Mouse (Mus musculus) CD8-positive naive resting alpha-beta T cell, adult 2 months (primary cell): ENCODE results near the gene Ubqln4.
A peak's percentile ranks its signal among the peaks of the same experiment; 100 is the strongest.
"Not testable (repeated sequence)": the region's sequence is repeated elsewhere in the genome, so short reads cannot be mapped to it uniquely, and the experiment has no call there.

Experiments used
- DNase-seq, 2 experiments: peaks; one replicate each; pipeline ENCODE4 v3.0.0; 2022; ENCODE audit warnings: low read depth in 2 of 2, low spot score in 2 of 2

The Ubqln4 gene

DNA sequence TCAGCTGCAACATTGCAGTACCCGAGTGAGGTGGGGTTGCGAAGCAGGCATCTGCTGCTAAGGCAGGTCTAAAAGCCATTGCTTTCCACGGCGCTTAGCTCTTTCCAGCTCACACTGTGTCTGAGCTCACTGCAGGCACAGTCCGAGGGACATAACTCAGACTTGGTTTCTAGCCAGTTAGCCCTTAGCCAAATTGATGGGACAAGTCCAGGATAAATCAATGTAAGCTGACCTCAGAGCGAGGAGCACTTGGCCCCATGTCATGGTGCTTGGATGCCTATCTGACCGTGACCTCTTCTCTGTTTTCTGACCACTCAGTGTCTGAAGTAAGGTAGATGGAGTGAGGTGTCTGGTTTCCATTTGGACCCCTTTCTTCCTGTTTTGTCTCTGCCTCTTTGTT, 10.4 kb downstream of the Ubqln4 start:
- no peak for DNase-seq

GRCm38 (mm10) chr3:88566116-88566515, 12.6 kb downstream of the Ubqln4 start:
- DNase-seq: no peak

GRCm38 (mm10) chr3:88566536-88567061, 13.0 kb downstream of the Ubqln4 start:
- no peak for DNase-seq

DNA sequence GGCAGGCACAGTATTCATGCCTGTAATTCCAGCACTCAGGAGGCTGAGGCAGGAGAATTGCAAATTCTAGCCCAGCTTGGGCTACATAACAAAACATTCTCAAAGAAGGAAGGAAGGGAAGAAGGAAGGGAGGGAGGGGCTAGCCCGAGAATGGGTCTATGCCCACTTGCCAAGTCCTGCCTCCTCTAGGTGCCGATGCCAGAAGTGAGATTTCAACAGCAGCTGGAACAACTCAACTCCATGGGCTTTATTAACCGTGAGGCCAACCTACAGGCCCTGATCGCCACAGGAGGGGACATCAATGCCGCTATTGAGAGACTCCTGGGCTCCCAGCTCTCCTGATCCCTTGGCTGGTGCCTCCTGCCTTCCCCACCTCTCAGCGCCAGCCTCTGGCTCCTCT, 14.3 kb downstream of the Ubqln4 start:
- DNase-seq: no peak

- DNase-seq: no peak
Measured at GRCm38 (mm10) chr3:88568615-88569014, 15.1 kb downstream of the Ubqln4 start.

- no peak for DNase-seq
Measured at GRCm38 (mm10) chr3:88569093-88569492, 15.5 kb downstream of the Ubqln4 start.

GRCm38 (mm10) chr3:88569694-88570093, 16.1 kb downstream of the Ubqln4 start:
- no peak for DNase-seq

DNA sequence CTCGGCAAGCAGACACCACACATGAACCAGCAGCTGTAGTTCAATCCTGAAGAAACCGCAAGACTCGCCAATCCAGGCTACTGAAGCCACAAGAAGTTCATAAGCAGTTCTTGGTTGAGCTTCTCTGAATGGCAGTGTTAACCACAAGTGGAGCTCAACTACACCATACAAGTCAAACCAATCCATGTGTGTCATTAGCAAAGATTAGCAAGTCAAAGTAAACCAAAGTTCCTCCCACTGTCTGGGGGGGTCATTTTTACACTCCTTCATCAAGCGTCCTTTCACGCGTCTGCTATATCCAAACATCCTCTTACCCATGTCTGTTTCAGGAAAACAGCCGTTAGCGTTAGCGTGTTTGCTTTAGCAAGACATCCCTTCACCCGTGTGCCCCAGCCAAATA, 16.8 kb downstream of the Ubqln4 start:
- no peak for DNase-seq

DNA sequence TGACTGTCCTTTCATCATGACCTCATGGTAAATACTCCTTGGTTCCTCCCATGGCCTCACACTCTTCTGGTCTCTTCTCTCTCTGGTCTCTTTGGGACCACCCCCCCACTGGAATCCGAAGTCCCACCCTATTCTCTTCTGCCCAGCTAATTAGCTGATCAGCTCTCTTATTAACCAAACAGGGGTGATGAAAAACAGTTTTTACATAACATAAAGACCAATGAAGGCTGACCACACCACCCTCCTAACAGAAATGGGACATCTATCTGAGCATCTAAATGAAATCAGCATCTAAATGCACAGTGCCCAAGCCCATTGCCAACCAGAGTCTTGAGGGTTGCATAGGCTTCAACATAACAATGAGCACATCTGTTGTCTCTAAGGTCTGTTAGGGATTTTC, 18.3 kb downstream of the Ubqln4 start:
- DNase-seq: no peak

DNA sequence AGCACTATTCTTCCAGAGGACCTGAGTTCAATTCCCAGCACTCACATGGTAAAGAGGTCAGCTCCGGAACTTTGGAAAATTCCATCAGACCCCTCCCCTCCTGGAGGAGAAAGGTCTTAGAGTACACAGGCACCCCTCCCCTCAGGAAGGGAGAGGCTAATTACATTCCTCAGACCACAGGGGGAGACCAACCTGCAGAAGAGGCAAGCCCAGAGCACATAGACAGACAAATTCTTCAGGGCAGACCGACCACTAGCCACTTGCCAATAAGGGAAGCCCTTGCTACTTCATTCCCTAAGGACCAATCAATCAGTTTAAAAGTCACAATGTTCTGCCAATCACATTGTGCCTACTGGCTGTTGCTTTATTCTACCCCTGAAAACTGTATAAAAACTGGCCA, 19.3 kb downstream of the Ubqln4 start:
- DNase-seq: no peak

GRCm38 (mm10) chr3:88573810-88574209, 20.3 kb downstream of the Ubqln4 start:
- no peak for DNase-seq

GRCm38 (mm10) chr3:88575540-88575939, 22.0 kb downstream of the Ubqln4 start, which contains the start of gene Ssr2:
Gene Ssr2 (plus strand): TSS chr3:88575876.
- no peak for DNase-seq

- DNase-seq: not testable (repeated sequence)
Measured at GRCm38 (mm10) chr3:88577846-88578245, 24.3 kb downstream of the Ubqln4 start.

- DNase-seq: no peak
Measured at GRCm38 (mm10) chr3:88578498-88579424, 25.2 kb downstream of the Ubqln4 start.

- DNase-seq: peak; percentile 32 to 60
Measured at GRCm38 (mm10) chr3:88579454-88580117, 26.0 kb downstream of the Ubqln4 start.

DNA sequence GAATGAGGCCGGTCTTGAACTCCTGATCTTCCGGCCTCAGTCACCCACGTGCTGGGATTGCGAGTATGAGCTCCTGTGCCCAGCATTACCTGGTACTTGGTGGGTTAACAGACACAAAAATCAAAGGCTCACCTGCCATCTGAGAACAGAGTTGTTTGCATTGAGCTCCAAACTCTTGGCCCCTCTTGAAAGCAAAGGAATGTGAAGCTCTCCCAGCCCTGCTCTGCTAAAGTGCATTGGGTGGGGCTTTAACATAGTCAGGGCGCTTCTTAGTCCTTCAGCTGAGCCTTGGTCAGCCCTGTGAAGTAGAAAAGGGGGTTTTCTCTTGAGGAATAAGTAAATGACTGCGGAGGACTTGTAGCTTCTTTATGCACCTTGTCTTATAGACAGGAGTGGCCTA, 32.2 kb downstream of the Ubqln4 start:
- DNase-seq: no peak

DNA sequence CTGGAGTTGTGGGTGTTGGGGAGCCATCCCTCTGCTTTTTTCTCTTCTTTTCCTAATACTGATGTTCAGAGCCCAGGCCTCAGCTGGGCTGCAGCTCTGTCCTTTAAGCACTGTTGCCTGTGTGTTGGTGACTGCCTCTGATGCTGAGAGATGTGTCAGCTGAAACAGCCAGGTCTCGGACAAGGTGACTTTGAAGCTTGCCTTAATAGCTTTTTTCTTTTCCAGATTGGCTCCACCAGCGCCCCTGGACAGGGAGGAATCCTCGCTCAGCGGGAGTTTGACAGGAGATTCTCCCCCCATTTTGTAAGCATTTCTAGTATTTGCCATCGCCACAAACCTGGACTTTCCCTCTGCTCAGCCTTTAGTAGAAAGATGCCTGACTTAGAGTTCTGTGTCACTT, 33.1 kb downstream of the Ubqln4 start:
- no peak for DNase-seq

GRCm38 (mm10) chr3:88590246-88590645, 36.7 kb downstream of the Ubqln4 start:
- no peak for DNase-seq

GRCm38 (mm10) chr3:88591044-88591443, 37.5 kb downstream of the Ubqln4 start:
- DNase-seq: no peak

DNA sequence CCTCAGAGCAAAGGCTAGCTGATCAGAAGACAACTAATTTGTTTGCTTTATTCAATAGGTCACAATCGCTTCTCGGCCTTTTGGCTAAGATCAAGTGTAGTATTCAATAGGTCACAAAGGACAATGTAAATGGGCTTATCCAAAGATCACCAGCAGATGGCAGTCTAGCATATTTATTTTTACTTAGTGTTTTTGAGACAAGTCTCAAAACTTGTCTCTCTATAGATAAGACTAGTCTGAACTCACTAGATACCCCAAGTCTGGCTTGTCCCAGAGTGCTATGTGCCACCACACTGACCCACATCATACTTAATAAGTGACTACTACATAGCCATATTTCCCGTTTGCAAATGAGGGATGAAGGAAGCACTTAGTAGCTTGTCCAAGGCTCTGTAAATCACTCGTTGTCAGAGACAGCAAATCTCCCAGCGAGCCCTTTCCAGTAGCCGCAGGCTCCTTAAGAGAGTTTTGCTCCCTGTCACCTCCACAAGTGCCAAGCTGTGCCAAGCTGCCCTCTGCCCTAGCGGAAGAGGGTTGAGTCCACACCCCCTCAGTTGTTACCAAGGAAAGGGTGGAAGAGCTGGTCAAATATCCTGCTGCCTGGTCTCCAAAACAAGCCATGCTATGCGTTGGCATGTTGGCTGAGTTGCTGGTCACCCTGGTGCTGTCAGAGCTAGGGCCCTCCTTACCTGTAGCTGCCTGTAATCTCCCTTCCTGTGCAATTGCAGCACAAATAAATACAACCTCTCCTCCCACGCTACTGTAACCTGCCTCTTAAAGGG, 38.6 kb downstream of the Ubqln4 start:
- peak; percentile 53 to 76 for DNase-seq

DNA sequence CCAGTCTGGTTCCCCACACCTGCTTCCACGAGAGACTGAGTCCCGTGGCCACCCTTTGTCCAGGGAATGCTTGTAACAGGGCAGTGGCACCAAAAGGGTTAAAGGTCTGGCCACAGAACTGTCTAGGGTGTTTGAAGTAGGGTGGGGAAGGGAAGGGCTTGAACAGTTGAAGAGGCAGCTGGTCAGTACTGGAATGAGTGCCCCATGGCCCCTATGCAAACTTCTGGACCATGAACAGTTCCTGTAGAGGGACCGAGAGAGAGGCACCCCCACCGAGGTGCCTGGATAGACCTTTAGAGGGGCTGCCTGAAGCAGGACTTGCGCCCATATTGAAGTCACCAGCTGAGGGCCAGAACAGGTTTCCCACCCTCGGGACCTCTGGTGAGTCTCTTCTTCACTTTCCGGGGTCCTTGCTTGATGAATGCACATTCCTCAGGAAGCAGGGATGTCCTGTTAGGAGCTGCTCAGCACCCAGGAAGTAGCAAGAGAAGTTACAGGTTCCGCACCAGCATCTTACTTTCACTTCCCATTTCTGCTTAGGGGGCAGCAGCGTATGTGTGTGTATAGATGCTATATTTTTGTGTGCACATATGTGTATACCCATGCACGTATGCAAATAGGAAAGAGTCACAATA, 39.5 kb downstream of the Ubqln4 start:
- DNase-seq: peak; percentile 14 to 21
